Mouse (Mus musculus) midbrain, embryonic 12.5 days (tissue): Measurements from ENCODE around the gene Phrf1. TPM values are rescaled to one million over a fixed set of nuclear protein-coding genes. Genes with fewer than 3 reads are reported as not detected.

Experiments
- ATAC-seq: fragments of 200-750 bp; cut with Nextera tagmentation; 2 replicates; pipeline ENCODE4 v1.8.0; 2017; ENCODE audit warnings: low read depth, moderate TSS enrichment, moderate library complexity; ENCODE audit not compliant: low FRiP score
- H3K27ac ChIP-seq: fragments of 300-500 bp; sonication (generic); replicated peaks from 2 replicates; pipeline ENCODE4 v1.5.1; 2016; ENCODE audit warnings: mild to moderate bottlenecking
- H3K27me3 ChIP-seq: fragments of 300-500 bp; sonication (generic); 2 replicates; pipeline ENCODE4 v1.6.1; 2016; ENCODE audit warnings: mild to moderate bottlenecking
- H3K36me3 ChIP-seq: fragments of 300-500 bp; sonication (generic); 2 replicates; pipeline ENCODE4 v1.6.1; 2016
- H3K4me1 ChIP-seq: fragments of 300-500 bp; sonication (generic); 2 replicates; pipeline ENCODE4 v1.6.1; 2016
- H3K4me2 ChIP-seq: fragments of 300-500 bp; sonication (generic); replicated peaks from 2 replicates; pipeline ENCODE4 v1.6.1; 2016; ENCODE audit warnings: mild to moderate bottlenecking, moderate library complexity
- H3K4me3 ChIP-seq: fragments of 300-500 bp; sonication (generic); 2 replicates; pipeline ENCODE4 v1.5.1; 2016; ENCODE audit warnings: mild to moderate bottlenecking
- H3K9ac ChIP-seq: fragments of 300-500 bp; sonication (generic); replicated peaks from 2 replicates; pipeline ENCODE4 v1.6.1; 2016; ENCODE audit warnings: mild to moderate bottlenecking, moderate library complexity
- H3K9me3 ChIP-seq: fragments of 300-500 bp; sonication (generic); 2 replicates; pipeline ENCODE4 v1.6.1; 2016; ENCODE audit warnings: mild to moderate bottlenecking
- WGBS: fragments of 180-500 bp; shearing (Covaris S2); methylation state at CpG from one replicate; pipeline ENCODE4 v1.1.7; 2016; 5-methylcytosine and 5-hydroxymethylcytosine counted together
- polyA plus RNA-seq: library from polyadenylated mRNA; unstranded; fragments of >200 nt; fragmentation: Nextera tagmentation; extraction: Ambion mirVana; gene quantifications from 2 replicates; pipeline ENCODE4 v1.2.1, GENCODE M21; 2016

Gene Phrf1
- polyA plus RNA-seq, 1 experiment from 2014 or later, result 107 TPM

- Histone ChIP-seq H3K36me3 (no peaks in the 10 kb centered on the region), H3K9me3 (no peaks in the 10 kb centered on the region), H3K9ac (no peak overlapping the region), H3K4me3 (no peak overlapping the region), H3K4me1 (peaks cover 17% of the 10 kb centered on the region), H3K27me3 (peaks cover 34% of the 10 kb centered on the region), H3K27ac (no peak overlapping the region), H3K4me2 (no peak overlapping the region)
- 45% methylated on average over 6 of the region's 6 CpGs for WGBS
- 0 out of 2 replicates have a peak, but pooled peaks have one; percentile 12 for ATAC-seq
Observed at GRCm38 (mm10) chr7:141281442-141281841, 52.9 kb downstream of the Phrf1 start.

GRCm38 (mm10) chr7:141282756-141283155, 54.2 kb downstream of the Phrf1 start:
- H3K27me3 ChIP-seq, result peaks cover 27% of the 10 kb centered on the region
- H3K36me3 ChIP-seq, result no peaks in the 10 kb centered on the region
- H3K4me3 ChIP-seq, result no peak overlapping the region
- no peak overlapping the region for H3K4me2 ChIP-seq
- no peak overlapping the region for H3K9ac ChIP-seq
- H3K9me3 ChIP-seq, result no peaks in the 10 kb centered on the region
- no peak for ATAC-seq
- H3K27ac ChIP-seq, result no peak overlapping the region
- peaks cover 17% of the 10 kb centered on the region for H3K4me1 ChIP-seq
- WGBS, result 88% methylated on average over 4 of the region's 4 CpGs

- H3K4me3 ChIP-seq, result no peak overlapping the region
- no peaks in the 10 kb centered on the region for H3K36me3 ChIP-seq
- H3K27me3 ChIP-seq, result peaks cover 32% of the 10 kb centered on the region
- no peak overlapping the region for H3K9ac ChIP-seq
- H3K4me2 ChIP-seq, result no peak overlapping the region
- peaks cover 13% of the 10 kb centered on the region; the same call in 1 of the 2 replicates for H3K4me1 ChIP-seq
- H3K9me3 ChIP-seq, result no peaks in the 10 kb centered on the region
- H3K27ac ChIP-seq, result no peak overlapping the region
- WGBS, result 85% methylated on average over 3 of the region's 3 CpGs
- ATAC-seq, result no peak
Observed at GRCm38 (mm10) chr7:141288042-141288441, 59.5 kb downstream of the Phrf1 start.

- WGBS, result 1% methylated on average over 46 of the region's 46 CpGs
Observed at GRCm38 (mm10) chr7:141291921-141292582, 63.5 kb downstream of the Phrf1 start, which contains the start of gene Drd4. Gene Drd4, plus strand, starts transcription at chr7:141292006.

GRCm38 (mm10) chr7:141292583-141293388, 64.2 kb downstream of the Phrf1 start:
- Histone ChIP-seq H3K4me2 (peak overlapping the region; percentile 91), H3K27ac (no peak overlapping the region), H3K36me3 (peaks cover 9% of the 10 kb centered on the region; the same call in 1 of the 2 replicates), H3K4me1 (peaks cover 30% of the 10 kb centered on the region), H3K4me3 (peak overlapping the region; percentile 49), H3K9ac (peak overlapping the region; percentile 59), H3K9me3 (no peaks in the 10 kb centered on the region), H3K27me3 (peaks cover 68% of the 10 kb centered on the region)
- WGBS, result 19% methylated on average over 15 of the region's 15 CpGs
- ATAC-seq, result no peak

More at GRCm38 (mm10) chr7:141291921-141292582, 63.5 kb downstream of the Phrf1 start, which contains the start of gene Drd4:
- Histone ChIP-seq H3K36me3 (peaks cover 3% of the 10 kb centered on the region; the same call in 1 of the 2 replicates), H3K4me1 (peaks cover 30% of the 10 kb centered on the region), H3K9ac (peak within 1 kb of the TSS; percentile 59), H3K9me3 (no peaks in the 10 kb centered on the region), H3K27ac (no peak within 1 kb of the TSS), H3K27me3 (peaks cover 68% of the 10 kb centered on the region), H3K4me3 (peak within 1 kb of the TSS; percentile 49), H3K4me2 (peak within 1 kb of the TSS; percentile 91)
- ATAC-seq, result peak; percentile 80; the same call in 1 of the 2 replicates

GRCm38 (mm10) chr7:141293852-141294471, 65.4 kb downstream of the Phrf1 start:
- Histone ChIP-seq H3K4me3 (peak overlapping the region; percentile 34), H3K36me3 (peaks cover 12% of the 10 kb centered on the region), H3K9me3 (no peaks in the 10 kb centered on the region), H3K4me2 (peak overlapping the region; percentile 48), H3K27ac (no peak overlapping the region), H3K9ac (peak overlapping the region; percentile 44; the same call in 1 of the 2 replicates), H3K27me3 (peaks cover 68% of the 10 kb centered on the region), H3K4me1 (peaks cover 30% of the 10 kb centered on the region)
- ATAC-seq, result 0 out of 2 replicates have a peak, but pooled peaks have one; percentile 25
- WGBS, result 1% methylated on average over 53 of the region's 53 CpGs

GRCm38 (mm10) chr7:141294479-141294878, 65.9 kb downstream of the Phrf1 start:
- Histone ChIP-seq H3K4me3 (peak overlapping the region; percentile 34), H3K4me1 (peaks cover 30% of the 10 kb centered on the region), H3K9me3 (no peaks in the 10 kb centered on the region), H3K9ac (0 out of 2 replicates have a peak overlapping the region, but pooled peaks have one; percentile 44), H3K36me3 (peaks cover 17% of the 10 kb centered on the region), H3K4me2 (peak overlapping the region; percentile 48), H3K27me3 (peaks cover 68% of the 10 kb centered on the region), H3K27ac (no peak overlapping the region)
- 8% methylated on average over 19 of the region's 22 CpGs for WGBS
- no peak for ATAC-seq

- H3K4me1 ChIP-seq, result peaks cover 17% of the 10 kb centered on the region
- H3K9ac ChIP-seq, result no peak overlapping the region
- no peak overlapping the region for H3K27ac ChIP-seq
- WGBS, result 85% methylated on average over 3 of the region's 3 CpGs
- no peaks in the 10 kb centered on the region for H3K9me3 ChIP-seq
- peaks cover 35% of the 10 kb centered on the region for H3K27me3 ChIP-seq
- H3K4me3 ChIP-seq, result no peak overlapping the region
- peaks cover 53% of the 10 kb centered on the region for H3K36me3 ChIP-seq
- no peak overlapping the region for H3K4me2 ChIP-seq
- ATAC-seq, result no peak
Observed at GRCm38 (mm10) chr7:141297926-141298650, 69.5 kb downstream of the Phrf1 start.

GRCm38 (mm10) chr7:141299175-141299574, 70.6 kb downstream of the Phrf1 start:
- no peak overlapping the region for H3K9ac ChIP-seq
- no peaks in the 10 kb centered on the region for H3K9me3 ChIP-seq
- 96% methylated on average over 8 of the region's 8 CpGs for WGBS
- no peak overlapping the region for H3K27ac ChIP-seq
- H3K4me1 ChIP-seq, result peaks cover 6% of the 10 kb centered on the region
- H3K27me3 ChIP-seq, result peaks cover 24% of the 10 kb centered on the region
- ATAC-seq, result no peak
- no peak overlapping the region for H3K4me3 ChIP-seq
- no peak overlapping the region for H3K4me2 ChIP-seq
- peaks cover 63% of the 10 kb centered on the region for H3K36me3 ChIP-seq

GRCm38 (mm10) chr7:141301386-141301785, 72.8 kb downstream of the Phrf1 start:
- H3K27ac ChIP-seq, result no peak overlapping the region
- WGBS, result 97% methylated on average over 9 of the region's 9 CpGs
- no peak overlapping the region for H3K4me3 ChIP-seq
- H3K4me2 ChIP-seq, result no peak overlapping the region
- H3K4me1 ChIP-seq, result no peaks in the 10 kb centered on the region
- no peak overlapping the region for H3K9ac ChIP-seq
- peaks cover 85% of the 10 kb centered on the region for H3K36me3 ChIP-seq
- 0 out of 2 replicates have a peak, but pooled peaks cover 2% of the 10 kb centered on the region for H3K27me3 ChIP-seq
- ATAC-seq, result no peak
- H3K9me3 ChIP-seq, result no peaks in the 10 kb centered on the region

GRCm38 (mm10) chr7:141302702-141303268, 74.2 kb downstream of the Phrf1 start:
- Histone ChIP-seq H3K9ac (no peak overlapping the region), H3K4me1 (no peaks in the 10 kb centered on the region), H3K27me3 (no peaks in the 10 kb centered on the region), H3K9me3 (no peaks in the 10 kb centered on the region), H3K4me3 (no peak overlapping the region), H3K27ac (no peak overlapping the region), H3K36me3 (peaks cover 90% of the 10 kb centered on the region), H3K4me2 (no peak overlapping the region)
- WGBS, result 71% methylated on average over 1 of the region's 1 CpGs
- no peak for ATAC-seq
